Mouse (Mus musculus) 416B (cell line): ENCODE results near the gene Cnnm1.
A peak's percentile ranks its signal among the peaks of the same experiment; 100 is the strongest.

Experiments
- DNase-seq: peaks from one replicate; pipeline ENCODE4 v3.0.0; 2011; ENCODE audit warnings: low read depth

Gene Cnnm1

GRCm38 (mm10) chr19:43440112-43440737, at the start of gene Cnnm1:
TSS of gene Cnnm1 (plus strand) at chr19:43440436.
- no peak for DNase-seq

- peak; percentile 59 for DNase-seq
These were observed 43.9 kb upstream of the Cnnm1 start for GRCm38 (mm10) chr19:43396327-43396726.

DNA sequence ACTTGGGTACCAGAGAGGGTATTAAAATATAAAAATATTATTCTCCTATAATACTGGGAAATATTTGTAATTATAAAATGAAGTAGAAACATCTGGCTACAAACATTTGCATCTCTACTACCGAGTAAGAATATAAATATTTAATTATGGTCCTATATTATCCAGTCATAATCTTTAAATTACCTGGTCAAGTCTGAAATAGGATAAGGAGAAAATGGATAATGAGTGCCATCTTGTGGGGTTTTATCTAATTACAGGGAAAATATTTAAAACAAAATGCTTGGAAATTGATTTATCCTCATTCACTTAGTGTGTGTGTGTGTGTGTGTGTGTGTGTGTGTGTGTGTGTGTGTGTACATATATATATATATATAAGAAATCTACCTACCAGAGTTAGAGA, 33.1 kb upstream of the Cnnm1 start:
- peak; percentile 13 for DNase-seq

- DNase-seq = no peak
These were observed 24.7 kb upstream of the Cnnm1 start for GRCm38 (mm10) chr19:43415565-43415964.

- DNase-seq = no peak
These were observed 19.7 kb upstream of the Cnnm1 start for GRCm38 (mm10) chr19:43420506-43420905.

- peak; percentile 3 for DNase-seq
These were observed 16.2 kb upstream of the Cnnm1 start for GRCm38 (mm10) chr19:43424082-43424481.

DNA sequence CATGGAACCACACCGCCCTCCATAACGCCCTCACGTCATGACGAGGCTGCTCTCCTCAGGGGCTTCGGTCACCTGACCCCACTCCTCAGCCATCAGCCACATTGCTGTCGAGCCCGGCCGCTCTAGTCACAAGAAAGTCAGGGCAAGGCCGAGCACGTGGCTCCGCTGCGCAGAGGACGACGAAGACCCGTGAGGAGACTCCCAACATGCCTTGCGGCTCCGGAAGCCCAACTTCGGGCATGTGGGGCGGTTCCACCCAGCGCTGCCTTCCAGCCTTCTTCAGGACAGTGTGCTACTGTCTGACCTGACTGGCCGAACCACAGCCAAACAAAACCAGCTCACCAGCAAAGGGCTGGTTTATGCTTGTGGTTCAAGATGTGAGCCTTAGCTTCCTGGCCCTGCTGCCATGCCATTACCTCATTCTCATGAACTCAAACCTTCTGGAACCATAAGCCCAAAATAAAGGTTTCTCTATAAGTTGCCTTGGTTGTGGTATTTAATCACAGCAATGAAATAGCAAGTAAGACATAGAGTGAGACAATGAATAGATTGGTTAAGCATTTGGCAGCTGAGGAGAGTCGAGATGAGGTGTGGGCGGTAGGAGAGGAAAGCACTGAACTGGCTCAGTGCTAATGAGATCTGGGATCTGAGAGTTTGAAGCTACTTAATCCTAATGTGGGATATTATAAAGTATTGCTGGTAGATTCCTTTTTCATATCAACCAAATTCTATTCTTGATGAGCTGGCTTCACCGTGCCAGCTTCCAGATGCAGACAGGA, 12.6 kb upstream of the Cnnm1 start:
- DNase-seq = no peak

- no peak for DNase-seq
These were observed 990 bp upstream of the Cnnm1 start for GRCm38 (mm10) chr19:43439246-43439645.

- no peak for DNase-seq
These were observed 778 bp downstream of the Cnnm1 start for GRCm38 (mm10) chr19:43440768-43441660.

GRCm38 (mm10) chr19:43441661-43441990, 1.4 kb downstream of the Cnnm1 start:
- DNase-seq = no peak

GRCm38 (mm10) chr19:43442269-43442668, 2.0 kb downstream of the Cnnm1 start:
- DNase-seq = no peak

GRCm38 (mm10) chr19:43442906-43443305, 2.7 kb downstream of the Cnnm1 start:
- no peak for DNase-seq

GRCm38 (mm10) chr19:43444636-43445205, 4.5 kb downstream of the Cnnm1 start:
- no peak for DNase-seq

GRCm38 (mm10) chr19:43451563-43451962, 11.3 kb downstream of the Cnnm1 start:
- no peak for DNase-seq

- no peak for DNase-seq
These were observed 11.9 kb downstream of the Cnnm1 start for GRCm38 (mm10) chr19:43452176-43452575.

DNA sequence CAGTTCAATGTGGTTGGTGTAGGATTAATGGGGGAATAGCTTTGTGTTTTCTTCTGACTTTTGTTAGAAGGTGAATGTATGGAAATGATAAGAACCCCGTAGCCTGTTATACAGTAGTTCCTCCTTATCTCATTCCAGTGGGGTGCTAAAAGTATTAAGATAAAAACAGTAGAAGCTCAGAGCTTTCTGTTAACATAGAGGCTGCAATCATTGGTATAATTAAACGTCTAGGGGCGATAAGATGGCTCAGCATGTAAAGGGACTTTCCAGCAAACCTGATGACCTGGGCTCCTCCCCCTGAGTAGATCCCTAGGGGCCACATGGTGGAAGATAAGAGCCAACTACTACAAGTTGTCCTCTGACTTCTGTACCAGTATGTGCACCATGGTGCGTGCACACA, 12.8 kb downstream of the Cnnm1 start:
- DNase-seq = no peak

GRCm38 (mm10) chr19:43459948-43460347, 19.7 kb downstream of the Cnnm1 start:
- no peak for DNase-seq

DNA sequence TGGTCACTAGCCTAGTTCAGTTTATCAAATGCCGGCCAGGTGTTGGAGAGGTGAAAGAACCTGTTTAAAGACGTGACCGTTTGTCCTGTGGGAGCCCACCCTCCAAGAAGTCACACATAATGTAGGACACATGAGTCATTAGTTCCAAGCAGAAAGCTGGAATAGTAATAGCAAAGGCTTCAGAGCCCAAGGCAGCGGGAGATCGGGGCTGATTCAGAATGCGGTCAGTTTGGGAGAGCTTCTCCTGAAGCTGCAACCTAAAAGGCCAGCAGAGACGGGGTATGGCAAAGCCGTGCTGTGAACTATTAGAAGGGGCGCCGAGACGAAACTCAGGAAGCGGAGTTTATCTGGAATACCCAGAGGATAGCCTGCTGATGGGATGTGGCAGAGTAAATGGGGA, 20.2 kb downstream of the Cnnm1 start:
- DNase-seq = no peak

- no peak for DNase-seq
These were observed 21.9 kb downstream of the Cnnm1 start for GRCm38 (mm10) chr19:43462141-43462540.

GRCm38 (mm10) chr19:43463546-43464293, 23.5 kb downstream of the Cnnm1 start:
- DNase-seq = no peak

- no peak for DNase-seq
These were observed 24.1 kb downstream of the Cnnm1 start for GRCm38 (mm10) chr19:43464294-43464687.

GRCm38 (mm10) chr19:43465076-43465475, 24.8 kb downstream of the Cnnm1 start:
- DNase-seq = no peak
